Mouse (Mus musculus) neutrophil, adult 5-6 weeks (primary cell): ENCODE data around the gene Gm7030. TPM values are rescaled to one million over a fixed set of nuclear protein-coding genes. Genes with fewer than 3 reads are reported as not detected.
A peak's percentile ranks its signal among the peaks of the same experiment; 100 is the strongest.
"Not testable (repeated sequence)": the region's sequence is repeated elsewhere in the genome, so short reads cannot be mapped to it uniquely, and the experiment has no call there.

Source experiments
- ATAC-seq: fragments of 151-379, 151-347 bp; 2 replicates; pipeline ENCODE4 v1.8.0; 2017; ENCODE audit warnings: mild to moderate bottlenecking, moderate TSS enrichment; ENCODE audit not compliant: insufficient number of reproducible peaks, poor library complexity, low FRiP score, severe bottlenecking; ENCODE audit errors: extremely low read depth
- total RNA-seq: library from RNA; stranded (forward); fragments of 200-1000 nt; gene quantifications from 2 replicates; pipeline ENCODE4 v1.2.3, GENCODE M21; 2017

The Gm7030 gene
- total RNA-seq, 1 experiment from 2014 or later, result not detected

GRCm38 (mm10) chr17:36145111-36145860 lies 16.1 kb upstream of the Gm7030 start:
- 0 out of 2 replicates have a peak, but pooled peaks have one; percentile 13 for ATAC-seq

GRCm38 (mm10) chr17:36136299-36136848 lies 7.1 kb upstream of the Gm7030 start:
- ATAC-seq, result not testable (repeated sequence)

GRCm38 (mm10) chr17:36135421-36136231 lies 6.4 kb upstream of the Gm7030 start:
- ATAC-seq, result peak; percentile 36; the same call in 1 of the 2 replicates

GRCm38 (mm10) chr17:36131516-36132265 lies 2.5 kb upstream of the Gm7030 start:
- no peak for ATAC-seq

DNA sequence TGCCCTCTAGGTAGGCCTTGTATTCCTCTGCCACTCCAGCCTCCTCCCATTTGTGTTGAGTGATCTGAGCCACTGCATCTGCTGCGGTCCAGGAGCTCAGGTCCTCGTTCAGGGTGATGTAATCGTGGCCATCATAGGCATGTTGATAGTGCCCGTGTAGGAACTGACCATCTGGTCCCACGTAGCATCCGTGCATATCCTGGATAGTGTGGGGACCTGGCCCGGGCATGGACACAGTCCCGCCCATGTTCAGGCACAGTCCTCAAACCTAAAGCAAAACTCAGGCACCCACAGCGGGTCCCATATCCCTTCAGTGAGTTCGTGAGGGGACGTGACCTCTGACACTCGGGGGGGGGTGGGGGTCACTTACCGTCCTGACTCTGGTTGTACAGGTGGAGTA lies 700 bp downstream of the Gm7030 start:
- ATAC-seq, result not testable (repeated sequence)

DNA sequence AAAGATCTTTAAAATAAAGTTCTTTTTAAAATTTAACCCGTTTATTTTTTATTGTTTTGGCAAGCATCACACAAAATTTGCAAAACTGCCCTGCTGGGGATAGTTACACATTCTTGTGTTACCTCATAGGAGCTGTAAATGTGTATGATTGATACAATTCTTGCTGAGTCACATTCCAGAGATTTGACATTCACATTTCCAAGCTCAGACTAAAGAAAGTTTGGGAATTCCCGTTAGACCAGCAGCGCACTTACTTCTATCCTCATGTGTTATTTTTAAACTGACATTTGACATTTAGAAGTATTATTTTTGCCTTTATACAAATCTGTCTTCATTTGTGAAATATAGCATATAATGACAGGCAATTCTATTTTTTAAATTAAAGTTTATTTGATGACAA lies 5.1 kb downstream of the Gm7030 start:
- not testable (repeated sequence) for ATAC-seq

DNA sequence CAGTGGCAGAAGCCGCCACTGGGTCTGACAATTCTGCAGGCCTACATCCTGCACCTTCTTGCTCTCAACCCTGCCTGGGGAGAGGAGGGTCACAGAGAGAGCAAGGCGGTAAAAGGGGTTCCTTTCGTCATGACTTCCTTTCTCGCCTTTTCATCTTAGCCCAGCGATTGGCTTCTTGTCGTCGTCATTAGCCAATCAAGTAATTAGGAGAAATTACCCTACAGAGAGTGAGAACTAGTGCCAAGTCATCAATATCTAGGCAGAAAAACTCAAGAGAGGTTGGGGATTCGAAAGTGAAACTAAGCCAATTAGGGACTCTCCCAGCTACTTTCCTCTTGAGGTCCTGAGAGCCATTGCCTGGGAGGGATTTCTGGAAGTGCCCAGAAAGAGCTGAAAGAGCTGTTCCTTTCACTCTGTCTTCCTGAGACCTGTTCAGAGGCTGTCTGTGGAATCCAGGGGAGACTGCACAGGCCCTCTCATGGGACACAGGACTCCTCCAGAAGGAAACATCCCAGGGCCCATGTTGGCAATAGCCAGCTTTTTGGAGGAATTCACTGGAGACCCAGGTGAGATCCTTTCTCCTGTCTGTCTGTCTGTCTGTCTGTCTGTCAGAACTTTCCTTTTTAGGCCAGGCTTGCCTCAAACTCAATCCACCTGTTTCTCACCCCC lies 7.7 kb downstream of the Gm7030 start, which contains the start of gene Gm19684:
Gene Gm19684, plus strand, starts transcription at position 327 of the 669 bp plus-strand sequence.
- ATAC-seq, result peak; percentile 93

DNA sequence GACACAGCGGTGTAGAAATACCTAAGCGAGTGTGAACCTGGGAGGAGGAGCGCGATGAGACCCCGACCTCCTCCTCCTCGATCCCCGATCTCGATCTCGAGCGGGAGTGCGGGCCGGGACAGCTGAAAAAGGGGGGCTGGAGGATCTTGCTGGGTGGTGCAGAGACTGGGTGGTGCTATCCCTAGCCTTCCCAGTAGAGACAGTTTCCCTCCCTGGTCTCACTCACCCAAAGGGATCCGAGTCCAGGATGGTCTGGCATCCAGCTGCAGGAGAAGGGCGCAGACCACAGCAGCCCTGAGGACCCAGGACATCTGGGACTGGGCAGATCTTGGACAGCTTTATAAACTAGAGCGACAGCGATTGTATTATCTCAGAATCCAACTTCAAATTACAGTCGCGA lies 8.4 kb downstream of the Gm7030 start:
- ATAC-seq, result not testable (repeated sequence)

- ATAC-seq, result not testable (repeated sequence)
Observed at GRCm38 (mm10) chr17:36116545-36116944, 12.7 kb downstream of the Gm7030 start.

- peak; percentile 70 for ATAC-seq
Observed at GRCm38 (mm10) chr17:36113979-36114593, 15.1 kb downstream of the Gm7030 start.

DNA sequence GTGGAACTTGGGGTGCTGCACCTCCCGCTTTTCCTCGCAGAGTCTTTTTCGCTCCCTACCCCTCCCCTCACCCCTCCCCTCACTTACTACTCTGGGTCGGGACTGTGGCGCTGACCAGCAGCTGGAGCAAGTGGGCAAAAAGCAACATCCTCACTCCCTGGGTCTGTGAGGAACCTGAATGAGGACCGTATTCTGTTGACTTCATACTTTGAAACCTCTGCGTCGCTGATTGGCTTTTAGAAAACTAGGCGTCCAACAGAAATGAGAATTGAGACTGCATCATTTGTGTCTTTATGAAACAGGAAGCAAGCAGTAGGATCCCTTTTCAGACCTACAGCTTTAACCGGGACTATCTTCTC lies 17.7 kb downstream of the Gm7030 start:
- ATAC-seq, result peak; percentile 88

- peak; percentile 78 for ATAC-seq
Observed at GRCm38 (mm10) chr17:36110641-36111509, 18.4 kb downstream of the Gm7030 start.

DNA sequence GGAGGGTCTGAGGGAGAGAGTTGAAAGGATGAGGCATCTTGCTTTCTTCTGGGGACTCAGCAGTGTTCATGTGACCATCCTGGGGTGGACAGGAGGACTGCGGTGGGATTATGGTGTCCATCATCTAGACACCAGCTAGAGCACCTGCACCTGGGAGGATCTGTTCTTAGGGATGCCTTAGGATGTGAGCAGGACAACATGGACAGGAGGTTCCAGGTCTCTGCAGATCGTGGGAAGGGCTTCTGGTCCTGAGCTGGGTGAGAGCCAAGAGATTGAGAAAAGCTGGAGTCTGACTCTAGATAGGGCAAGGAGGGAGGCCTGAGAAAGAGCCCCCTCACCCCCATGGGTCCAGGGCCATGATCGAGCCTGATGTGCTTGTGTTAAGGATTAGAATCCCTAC lies 19.1 kb downstream of the Gm7030 start:
- ATAC-seq, result not testable (repeated sequence)

- not testable (repeated sequence) for ATAC-seq
Observed at GRCm38 (mm10) chr17:36102091-36102490, 27.1 kb downstream of the Gm7030 start.

DNA sequence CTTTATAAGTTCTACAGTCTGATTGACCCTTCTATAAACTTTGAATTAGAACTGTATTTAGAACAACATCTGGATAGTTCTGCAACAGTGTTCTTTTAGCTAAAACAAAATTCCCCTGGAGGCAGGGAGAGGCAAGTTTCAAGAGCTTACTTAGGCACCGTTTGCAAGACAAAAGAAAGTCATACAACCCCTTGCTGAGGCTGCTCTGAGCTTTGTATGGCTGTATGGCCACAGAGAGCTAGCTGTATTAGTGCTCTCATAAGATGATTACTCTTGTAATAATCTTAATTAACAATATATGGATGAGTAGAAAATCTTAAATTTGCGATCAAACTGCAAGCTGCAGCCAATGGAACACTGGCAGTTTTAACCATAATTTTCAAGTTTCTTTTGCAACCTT lies 29.6 kb downstream of the Gm7030 start:
- ATAC-seq, result not testable (repeated sequence)

GRCm38 (mm10) chr17:36093936-36094335 lies 35.3 kb downstream of the Gm7030 start:
- ATAC-seq, result no peak

DNA sequence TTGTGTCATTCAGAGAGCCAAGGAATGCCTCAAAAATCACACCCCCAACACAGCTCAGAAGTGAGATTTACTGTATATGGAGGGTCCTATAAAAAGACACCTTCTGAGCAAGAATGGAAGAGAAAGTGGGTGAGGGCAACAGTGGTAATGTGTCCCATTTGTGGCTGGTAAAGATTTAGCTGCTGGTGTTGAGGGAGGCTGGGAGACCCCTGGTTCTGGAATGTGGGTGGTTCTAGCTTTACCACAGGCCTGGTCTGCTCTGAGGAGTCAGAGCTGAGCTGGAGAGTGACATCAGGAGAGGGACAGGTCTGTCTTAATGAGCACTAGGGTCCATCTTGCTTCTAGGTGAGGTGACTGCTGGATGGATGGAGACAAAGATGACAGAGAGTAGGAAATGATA lies 36.7 kb downstream of the Gm7030 start:
- ATAC-seq, result not testable (repeated sequence)
